Mouse (Mus musculus) erythroblast, embryonic 14.5 days (primary cell): ENCODE results near the gene Nav1.

ENCODE experiments used
- GATA1 ChIP-seq: IDR thresholded peaks from 2 replicates; pipeline ENCODE4 v1.6.1; 2012; ENCODE audit warnings: low read length, inconsistent platforms, mixed read lengths
- TAL1 ChIP-seq: IDR thresholded peaks from 3 replicates; pipeline ENCODE4 v1.6.1; 2012; ENCODE audit warnings: low read length, inconsistent platforms, mixed read lengths

DNA sequence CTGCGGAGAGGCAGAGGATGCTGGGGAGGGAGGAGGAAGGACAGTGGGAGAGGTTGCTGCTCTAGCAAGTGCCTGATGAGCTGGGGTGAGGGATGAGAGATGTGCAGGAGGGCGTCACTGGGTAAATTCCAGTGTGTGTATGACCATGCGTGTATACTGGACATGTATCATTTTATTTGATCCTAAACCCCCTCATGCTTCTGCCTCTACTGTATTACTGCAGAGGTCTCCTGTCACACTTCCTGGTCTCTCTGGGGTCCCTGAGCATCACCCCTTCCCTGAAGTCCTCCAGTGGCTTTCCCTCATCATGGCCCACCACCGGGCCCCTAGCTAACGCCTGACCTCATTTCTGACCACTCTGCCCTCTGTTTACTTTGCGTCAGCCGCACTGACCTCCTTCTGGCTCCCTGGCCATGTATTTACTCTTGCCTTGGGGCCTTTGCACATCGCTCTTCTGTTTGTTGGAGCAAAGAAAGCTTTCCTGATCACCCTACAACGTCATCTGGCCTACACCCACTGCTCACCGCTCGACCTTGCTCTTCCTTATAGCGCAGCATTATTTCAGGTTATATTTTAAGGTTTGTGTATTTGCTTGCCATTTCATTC lies 91.4 kb downstream of the Nav1 start:
- no peak for TF ChIP-seq GATA1
- TF ChIP-seq TAL1, result no peak
